8 mouse cellular contexts compared by ENCODE assay signal in the genomic region with DNA sequence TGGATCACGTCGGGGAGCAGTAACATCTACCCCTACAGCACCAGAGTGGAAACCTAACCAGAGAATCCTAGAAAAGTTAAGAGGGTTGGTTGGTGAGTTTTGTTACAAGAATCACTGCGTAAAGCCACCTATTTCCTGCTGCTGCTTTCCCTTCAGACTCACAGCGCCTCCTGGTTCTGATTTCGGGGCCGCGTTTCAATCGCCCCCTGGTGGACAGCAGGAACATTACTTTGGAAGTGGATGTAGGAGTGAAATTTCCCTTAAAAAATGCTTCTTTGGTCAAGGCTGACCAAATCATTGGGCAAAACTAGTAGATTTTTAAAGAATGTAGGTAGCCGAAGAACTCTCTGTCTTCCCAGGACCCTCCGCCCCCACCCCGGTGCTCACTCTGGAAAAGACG.
DNase-seq lines count a peak whose midpoint lies in the region; ATAC-seq and TF ChIP-seq lines count a peak whose summit lies in the region.

No protein-coding gene starts in this region.

- no peak overlapping the region for H3K9ac ChIP-seq in heart, embryonic 11.5 days (ENCODE audit: low read depth, low read length)
- H3K9ac ChIP-seq in lung, embryonic 14.5 days: no peak overlapping the region

- no peaks in the 10 kb centered on the region for H3K9me3 ChIP-seq in embryonic facial prominence, embryonic 10.5 days
- no peaks in the 10 kb centered on the region for H3K9me3 ChIP-seq in heart, embryonic 11.5 days (replicated peaks; ENCODE audit: control insufficient read depth, low read length)
- no peaks in the 10 kb centered on the region for H3K9me3 ChIP-seq in lung, embryonic 14.5 days (ENCODE audit: low read depth, low read length)

- H3K27ac ChIP-seq in embryonic facial prominence, embryonic 10.5 days (replicated peaks): no peak overlapping the region
- no peak overlapping the region for H3K27ac ChIP-seq in heart, embryonic 11.5 days (ENCODE audit: low read depth, low read length)
- no peak overlapping the region for H3K27ac ChIP-seq in lung, embryonic 14.5 days (ENCODE audit: low read depth)
- no peak overlapping the region for H3K27ac ChIP-seq in olfactory bulb, adult 2 months (ENCODE audit: insufficient read depth, low read depth, low read length)
- no peak overlapping the region for H3K27ac ChIP-seq in thymus, adult 2 months (ENCODE audit: control insufficient read depth, insufficient read depth, low read length)

- 25% methylated on average over 12 of the region's 12 CpGs for WGBS in embryonic facial prominence, embryonic 10.5 days
- WGBS in heart, embryonic 11.5 days (ENCODE audit: insufficient replicate concordance): 19% methylated on average over 12 of the region's 12 CpGs
- 23% methylated on average over 12 of the region's 12 CpGs for WGBS in lung, embryonic 14.5 days
- WGBS in olfactory bulb, adult 2 months: 23% methylated on average over 12 of the region's 12 CpGs
- WGBS in thymus, adult 2 months: 31% methylated on average over 12 of the region's 12 CpGs

- ATAC-seq in heart, embryonic 11.5 days (replicated peaks; ENCODE audit: insufficient number of reproducible peaks, low FRiP score, low TSS enrichment): no peak
- ATAC-seq in lung, embryonic 14.5 days (ENCODE audit: insufficient read depth): no peak

- no peaks in the 10 kb centered on the region for H3K36me3 ChIP-seq in embryonic facial prominence, embryonic 10.5 days (replicated peaks)
- no peaks in the 10 kb centered on the region for H3K36me3 ChIP-seq in heart, embryonic 11.5 days (ENCODE audit: control insufficient read depth, insufficient read depth, low read length)
- no peaks in the 10 kb centered on the region for H3K36me3 ChIP-seq in lung, embryonic 14.5 days (ENCODE audit: insufficient read depth)
- H3K36me3 ChIP-seq in thymus, adult 2 months (ENCODE audit: control insufficient read depth, insufficient read depth, low read length): no peaks in the 10 kb centered on the region

- H3K27me3 ChIP-seq in embryonic facial prominence, embryonic 10.5 days (replicated peaks; ENCODE audit: low read depth, poor library complexity, severe bottlenecking): no peaks in the 10 kb centered on the region
- H3K27me3 ChIP-seq in heart, embryonic 11.5 days (ENCODE audit: control insufficient read depth, insufficient read depth, low read length): no peaks in the 10 kb centered on the region
- no peaks in the 10 kb centered on the region for H3K27me3 ChIP-seq in lung, embryonic 14.5 days (ENCODE audit: insufficient read depth, low read length)
- no peaks in the 10 kb centered on the region for H3K27me3 ChIP-seq in thymus, adult 2 months (ENCODE audit: control insufficient read depth, insufficient read depth, low read length)

- no peak for TF ChIP-seq POLR2A in olfactory bulb, adult 2 months (IDR thresholded peaks at IDR 0.05; ENCODE audit: insufficient read depth, low read depth, low read length)
- TF ChIP-seq POLR2A in thymus, adult 2 months (IDR thresholded peaks at IDR 0.05; ENCODE audit: control insufficient read depth, extremely low read depth, insufficient read depth, low read length, poor library complexity): no peak

- H3K4me2 ChIP-seq in heart, embryonic 11.5 days: peak overlapping the region; percentile 18; the same call in 1 of the 2 replicates
- H3K4me2 ChIP-seq in lung, embryonic 14.5 days: peak overlapping the region; percentile 21; the same call in 1 of the 2 replicates

- peak; percentile 50 to 54 for DNase-seq in CD8-positive naive resting alpha-beta T cell, adult 2 months (ENCODE audit: low read depth in 2 of 2, low spot score in 2 of 2)
- peak; percentile 86 for DNase-seq in adrenal gland, postnatal 14 days
- DNase-seq in embryonic facial prominence, embryonic 10.5 days (ENCODE audit: low spot score): peak; percentile 75
- peak; percentile 77 for DNase-seq in kidney, postnatal 10 days
- peak; percentile 87 for DNase-seq in lung, embryonic 14.5 days
- peak; percentile 71 for DNase-seq in thymus, adult 2 months

- H3K4me1 ChIP-seq in embryonic facial prominence, embryonic 10.5 days: peaks cover 18% of the 10 kb centered on the region
- no peaks in the 10 kb centered on the region for H3K4me1 ChIP-seq in heart, embryonic 11.5 days (ENCODE audit: control insufficient read depth, insufficient read depth, low read length)
- H3K4me1 ChIP-seq in lung, embryonic 14.5 days (ENCODE audit: insufficient read depth): no peaks in the 10 kb centered on the region
- H3K4me1 ChIP-seq in olfactory bulb, adult 2 months (ENCODE audit: control insufficient read depth, insufficient read depth, low read length): 0 out of 2 replicates have a peak, but pooled peaks cover 2% of the 10 kb centered on the region
- H3K4me1 ChIP-seq in thymus, adult 2 months (replicated peaks; ENCODE audit: control insufficient read depth, insufficient read depth, low read length): 0 out of 2 replicates have a peak, but pooled peaks cover 4% of the 10 kb centered on the region

- TF ChIP-seq CTCF in lung, embryonic 14.5 days (IDR thresholded peaks at IDR 0.05; ENCODE audit: low read depth): peak; percentile 95
- TF ChIP-seq CTCF in olfactory bulb, adult 2 months (IDR thresholded peaks at IDR 0.05; ENCODE audit: insufficient read depth, low read depth, low read length): peak; percentile 87
- TF ChIP-seq CTCF in thymus, adult 2 months (IDR thresholded peaks at IDR 0.05; ENCODE audit: borderline replicate concordance, control insufficient read depth, extremely low read depth, insufficient read depth, low read length, poor library complexity): peak; percentile 78; the same call in 1 of the 2 replicates

- 0 out of 2 replicates have a peak overlapping the region, but pooled peaks have one; percentile 18 for H3K4me3 ChIP-seq in embryonic facial prominence, embryonic 10.5 days
- H3K4me3 ChIP-seq in heart, embryonic 11.5 days (ENCODE audit: low read depth, low read length): no peak overlapping the region
- no peak overlapping the region for H3K4me3 ChIP-seq in lung, embryonic 14.5 days (ENCODE audit: low read depth, low read length)
- no peak overlapping the region for H3K4me3 ChIP-seq in olfactory bulb, adult 2 months (ENCODE audit: insufficient read depth, low read depth, low read length)
- H3K4me3 ChIP-seq in thymus, adult 2 months (ENCODE audit: control insufficient read depth, insufficient read depth, low read length): no peak overlapping the region
